Mouse (Mus musculus) thymus, adult 2 months (tissue): ENCODE results near the gene Olfr92. TPM values are rescaled to one million over a fixed set of nuclear protein-coding genes. Genes with fewer than 3 reads are reported as not detected.
A peak's percentile ranks its signal among the peaks of the same experiment; 100 is the strongest.

Experiments
- DNase-seq: peaks from one replicate; pipeline ENCODE4 v3.0.0; 2021
- H3K27ac ChIP-seq: fragments of 200-500 bp; 2 replicates; pipeline ENCODE4 v1.5.1; 2012; ENCODE audit warnings: low read length, control low read depth; ENCODE audit not compliant: control insufficient read depth, insufficient read depth
- H3K27me3 ChIP-seq: fragments of 200-500 bp; 2 replicates; pipeline ENCODE4 v1.6.1; 2012; ENCODE audit warnings: mild to moderate bottlenecking, low read length, moderate library complexity, mixed read lengths; ENCODE audit not compliant: control insufficient read depth, insufficient read depth
- H3K36me3 ChIP-seq: fragments of 200-500 bp; 2 replicates; pipeline ENCODE4 v1.6.1; 2012; ENCODE audit warnings: mild to moderate bottlenecking, low read length, moderate library complexity; ENCODE audit not compliant: control insufficient read depth, insufficient read depth
- H3K4me1 ChIP-seq: fragments of 200-500 bp; replicated peaks from 2 replicates; pipeline ENCODE4 v1.6.1; 2012; ENCODE audit warnings: low read length; ENCODE audit not compliant: control insufficient read depth, insufficient read depth
- H3K4me3 ChIP-seq: fragments of 200-500 bp; 2 replicates; pipeline ENCODE4 v1.5.1; 2012; ENCODE audit warnings: mild to moderate bottlenecking, low read length, control low read depth, moderate library complexity; ENCODE audit not compliant: control insufficient read depth, insufficient read depth
- CTCF ChIP-seq: fragments of 200-500 bp; IDR thresholded peaks from 2 replicates; pipeline ENCODE4 v1.5.1; 2012; ENCODE audit warnings: mild to moderate bottlenecking, control low read depth, low read length, moderate library complexity, borderline replicate concordance; ENCODE audit not compliant: control insufficient read depth, poor library complexity, insufficient read depth; ENCODE audit errors: extremely low read depth
- POLR2A ChIP-seq: fragments of 200-500 bp; IDR thresholded peaks from 2 replicates; pipeline ENCODE4 v1.6.1; 2012; ENCODE audit warnings: mild to moderate bottlenecking, low read length, control low read depth, moderate library complexity; ENCODE audit not compliant: control insufficient read depth, poor library complexity, insufficient read depth; ENCODE audit errors: extremely low read depth
- WGBS: fragments of 180-500 bp; shearing (Covaris S2); methylation state at CpG from one replicate; pipeline ENCODE4 v1.1.7; 2018; 5-methylcytosine and 5-hydroxymethylcytosine counted together
- polyA plus RNA-seq: library from polyadenylated mRNA; depleted of rRNA; stranded (reverse); fragments of >200 nt; gene quantifications from 2 replicates; pipeline ENCODE4 v1.2.3, GENCODE M21; 2012

The Olfr92 gene
- polyA plus RNA-seq, 1 experiment, result not detected

GRCm38 (mm10) chr17:37085545-37085944 is 34.3 kb downstream of the Olfr92 start:
- Histone ChIP-seq H3K27ac (no peak overlapping the region), H3K36me3 (no peaks in the 10 kb centered on the region), H3K27me3 (no peaks in the 10 kb centered on the region), H3K4me1 (no peaks in the 10 kb centered on the region), H3K4me3 (no peak overlapping the region)
- DNase-seq, result no peak
- TF ChIP-seq POLR2A (no peak), CTCF (no peak)
- 85% methylated on average over 10 of the region's 10 CpGs for WGBS

- no peaks in the 10 kb centered on the region for H3K27me3 ChIP-seq
- no peaks in the 10 kb centered on the region for H3K4me1 ChIP-seq
- no peak overlapping the region for H3K4me3 ChIP-seq
- DNase-seq, result no peak
- no peak for TF ChIP-seq CTCF
- TF ChIP-seq POLR2A, result no peak
- H3K27ac ChIP-seq, result no peak overlapping the region
- no peaks in the 10 kb centered on the region for H3K36me3 ChIP-seq
- WGBS, result 69% methylated on average over 5 of the region's 5 CpGs
Observed at GRCm38 (mm10) chr17:37084632-37085031, 35.3 kb downstream of the Olfr92 start.

- TF ChIP-seq CTCF, result no peak
- TF ChIP-seq POLR2A, result no peak
- Histone ChIP-seq H3K4me1 (no peaks in the 10 kb centered on the region), H3K27me3 (no peaks in the 10 kb centered on the region), H3K4me3 (no peak overlapping the region), H3K36me3 (no peaks in the 10 kb centered on the region), H3K27ac (no peak overlapping the region)
- 5% methylated on average over 8 of the region's 8 CpGs for WGBS
- peak; percentile 37 for DNase-seq
Observed at GRCm38 (mm10) chr17:37083327-37083726, 36.6 kb downstream of the Olfr92 start.

GRCm38 (mm10) chr17:37081659-37082058 is 38.2 kb downstream of the Olfr92 start:
- H3K4me3 ChIP-seq, result no peak overlapping the region
- no peak for DNase-seq
- no peaks in the 10 kb centered on the region for H3K4me1 ChIP-seq
- no peak overlapping the region for H3K27ac ChIP-seq
- H3K36me3 ChIP-seq, result no peaks in the 10 kb centered on the region
- no peak for TF ChIP-seq CTCF
- 96% methylated on average over 4 of the region's 4 CpGs for WGBS
- H3K27me3 ChIP-seq, result no peaks in the 10 kb centered on the region

GRCm38 (mm10) chr17:37080119-37080518 is 39.8 kb downstream of the Olfr92 start:
- Histone ChIP-seq H3K4me1 (no peaks in the 10 kb centered on the region), H3K27ac (no peak overlapping the region), H3K4me3 (no peak overlapping the region), H3K27me3 (no peaks in the 10 kb centered on the region), H3K36me3 (no peaks in the 10 kb centered on the region)
- TF ChIP-seq CTCF (no peak), POLR2A (no peak)
- 74% methylated on average over 5 of the region's 5 CpGs for WGBS
- no peak for DNase-seq

GRCm38 (mm10) chr17:37078990-37079389 is 40.9 kb downstream of the Olfr92 start:
- 79% methylated on average over 2 of the region's 2 CpGs for WGBS
- Histone ChIP-seq H3K27ac (no peak overlapping the region), H3K36me3 (peaks cover 4% of the 10 kb centered on the region; the same call in 1 of the 2 replicates), H3K4me3 (no peak overlapping the region), H3K4me1 (no peaks in the 10 kb centered on the region), H3K27me3 (no peaks in the 10 kb centered on the region)
- DNase-seq, result no peak
- TF ChIP-seq POLR2A (no peak), CTCF (no peak)

GRCm38 (mm10) chr17:37078193-37078592 is 41.7 kb downstream of the Olfr92 start:
- peaks cover 6% of the 10 kb centered on the region; the same call in 1 of the 2 replicates for H3K36me3 ChIP-seq
- H3K4me1 ChIP-seq, result no peaks in the 10 kb centered on the region
- H3K4me3 ChIP-seq, result no peak overlapping the region
- DNase-seq, result no peak
- 86% methylated on average over 1 of the region's 1 CpGs for WGBS
- H3K27ac ChIP-seq, result no peak overlapping the region
- H3K27me3 ChIP-seq, result no peaks in the 10 kb centered on the region
- TF ChIP-seq CTCF (no peak), POLR2A (no peak)

- Histone ChIP-seq H3K36me3 (peaks cover 21% of the 10 kb centered on the region), H3K27me3 (no peaks in the 10 kb centered on the region), H3K4me3 (no peak overlapping the region), H3K4me1 (no peaks in the 10 kb centered on the region), H3K27ac (no peak overlapping the region)
- TF ChIP-seq CTCF (no peak), POLR2A (no peak)
- WGBS, result 94% methylated on average over 2 of the region's 2 CpGs
- DNase-seq, result no peak
Observed at GRCm38 (mm10) chr17:37075766-37076165, 44.1 kb downstream of the Olfr92 start.
